Mouse (Mus musculus): ENCODE data around the gene Hist1h2ap. TPM values are rescaled to one million over a fixed set of nuclear protein-coding genes. Genes with fewer than 3 reads are reported as not detected.
"Not testable (repeated sequence)": the region's sequence is repeated elsewhere in the genome, so short reads cannot be mapped to it uniquely, and the experiment has no call there.

Gene Hist1h2ap
- polyA plus RNA-seq, 1 experiment from 2014 or later: 4,825 TPM

- ATAC-seq (ENCODE audit: insufficient number of reproducible peaks, insufficient read depth, low FRiP score, low TSS enrichment); H3K4me1 ChIP-seq; H3K9me3 ChIP-seq; H3K9ac ChIP-seq; H3K27ac ChIP-seq; H3K36me3 ChIP-seq; H3K4me2 ChIP-seq (replicated peaks); H3K4me3 ChIP-seq; H3K27me3 ChIP-seq: not testable (repeated sequence)
Measured at GRCm38 (mm10) chr13:21846356-21846755, 13.0 kb upstream of the Hist1h2ap start.

GRCm38 (mm10) chr13:21840508-21840907, 7.2 kb upstream of the Hist1h2ap start:
- not testable (repeated sequence) for H3K9me3 ChIP-seq; H3K9ac ChIP-seq; H3K27ac ChIP-seq; H3K4me3 ChIP-seq; H3K27me3 ChIP-seq; H3K4me1 ChIP-seq; H3K4me2 ChIP-seq (replicated peaks); H3K36me3 ChIP-seq
- WGBS: no CpG with 5 or more reads among the region's 4 CpGs
- 0 out of 2 replicates have a peak, but pooled peaks have one; percentile 52 for ATAC-seq (ENCODE audit: insufficient number of reproducible peaks, insufficient read depth, low FRiP score, low TSS enrichment)

- peak within 1 kb of the TSS; percentile 43 for H3K4me2 ChIP-seq (replicated peaks)
- H3K36me3 ChIP-seq, H3K9ac ChIP-seq, H3K27me3 ChIP-seq, H3K4me1 ChIP-seq, H3K9me3 ChIP-seq: not testable (repeated sequence)
- H3K4me3 ChIP-seq: peak within 1 kb of the TSS; percentile 23; the same call in 1 of the 2 replicates
- under 1% methylated on average over 29 of the region's 58 CpGs for WGBS
- H3K27ac ChIP-seq: peak within 1 kb of the TSS; percentile 73; the same call in 1 of the 2 replicates
- ATAC-seq (ENCODE audit: insufficient number of reproducible peaks, insufficient read depth, low FRiP score, low TSS enrichment): peak; percentile 85
Measured at GRCm38 (mm10) chr13:21831418-21832394, 1.6 kb downstream of the Hist1h2ap start, which contains the start of gene Hist1h4n. Gene Hist1h4n (minus strand): TSS chr13:21832196.

- WGBS: 85% methylated on average over 10 of the region's 10 CpGs
- Histone ChIP-seq H3K27me3 (no peaks in the 10 kb centered on the region), H3K27ac (peak overlapping the region; percentile 60; the same call in 1 of the 2 replicates), H3K4me2 (replicated peaks) (no peak overlapping the region), H3K36me3 (no peaks in the 10 kb centered on the region), H3K9ac (no peak overlapping the region), H3K4me1 (no peaks in the 10 kb centered on the region), H3K9me3 (no peaks in the 10 kb centered on the region), H3K4me3 (no peak overlapping the region)
- no peak for ATAC-seq (ENCODE audit: insufficient number of reproducible peaks, insufficient read depth, low FRiP score, low TSS enrichment)
Measured at GRCm38 (mm10) chr13:21830344-21830743, 3.0 kb downstream of the Hist1h2ap start.

- Histone ChIP-seq H3K9ac (no peak overlapping the region), H3K36me3 (no peaks in the 10 kb centered on the region), H3K27ac (no peak overlapping the region), H3K4me3 (no peak overlapping the region), H3K4me1 (no peaks in the 10 kb centered on the region), H3K9me3 (no peaks in the 10 kb centered on the region), H3K4me2 (replicated peaks) (no peak overlapping the region), H3K27me3 (no peaks in the 10 kb centered on the region)
- WGBS: 81% methylated on average over 3 of the region's 3 CpGs
- ATAC-seq (ENCODE audit: insufficient number of reproducible peaks, insufficient read depth, low FRiP score, low TSS enrichment): no peak
Measured at GRCm38 (mm10) chr13:21828511-21828910, 4.8 kb downstream of the Hist1h2ap start.

- not testable (repeated sequence) for ATAC-seq (ENCODE audit: insufficient number of reproducible peaks, insufficient read depth, low FRiP score, low TSS enrichment); H3K4me3 ChIP-seq; H3K36me3 ChIP-seq; H3K4me1 ChIP-seq; H3K9ac ChIP-seq; H3K27ac ChIP-seq; H3K27me3 ChIP-seq; H3K9me3 ChIP-seq; H3K4me2 ChIP-seq (replicated peaks)
- whole genome bisulfite sequencing: 79% methylated on average over 7 of the region's 16 CpGs
Measured at GRCm38 (mm10) chr13:21820082-21820890, 13.0 kb downstream of the Hist1h2ap start.

- Histone ChIP-seq H3K4me3 (peak overlapping the region; percentile 24; the same call in 1 of the 2 replicates), H3K4me2 (replicated peaks) (peak overlapping the region; percentile 43)
- 0 out of 2 replicates have a peak, but pooled peaks have one; percentile 25 for ATAC-seq (ENCODE audit: insufficient number of reproducible peaks, insufficient read depth, low FRiP score, low TSS enrichment)
Measured at GRCm38 (mm10) chr13:21812092-21812491, 21.2 kb downstream of the Hist1h2ap start.

GRCm38 (mm10) chr13:21811539-21811938, 21.8 kb downstream of the Hist1h2ap start, which contains the start of gene Hist1h4m:
Gene Hist1h4m (plus strand): TSS chr13:21811746.
- H3K27me3 ChIP-seq, H3K36me3 ChIP-seq, H3K9me3 ChIP-seq, H3K9ac ChIP-seq, H3K4me1 ChIP-seq: not testable (repeated sequence)
- H3K27ac ChIP-seq: peak within 1 kb of the TSS; percentile 70
- peak; percentile 61; the same call in 1 of the 2 replicates for ATAC-seq (ENCODE audit: insufficient number of reproducible peaks, insufficient read depth, low FRiP score, low TSS enrichment)
- H3K4me2 ChIP-seq (replicated peaks): peak within 1 kb of the TSS; percentile 43
- peak within 1 kb of the TSS; percentile 24; the same call in 1 of the 2 replicates for H3K4me3 ChIP-seq
- no CpG with 5 or more reads among the region's 24 CpGs for WGBS

More at GRCm38 (mm10) chr13:21812092-21812491, 21.2 kb downstream of the Hist1h2ap start:
- H3K9me3 ChIP-seq, H3K9ac ChIP-seq, H3K27me3 ChIP-seq, H3K4me1 ChIP-seq, H3K36me3 ChIP-seq: not testable (repeated sequence)
- WGBS: 0% methylated on average over 14 of the region's 14 CpGs
- peak overlapping the region; percentile 70 for H3K27ac ChIP-seq

GRCm38 (mm10) chr13:21811074-21811473, 22.2 kb downstream of the Hist1h2ap start:
- not testable (repeated sequence) for H3K9ac ChIP-seq; H3K27me3 ChIP-seq; H3K27ac ChIP-seq; H3K36me3 ChIP-seq; H3K4me3 ChIP-seq; H3K9me3 ChIP-seq; H3K4me1 ChIP-seq; H3K4me2 ChIP-seq (replicated peaks)
- peak; percentile 29; the same call in 1 of the 2 replicates for ATAC-seq (ENCODE audit: insufficient number of reproducible peaks, insufficient read depth, low FRiP score, low TSS enrichment)
- WGBS: no CpG with 5 or more reads among the region's 8 CpGs

GRCm38 (mm10) chr13:21810073-21810472, 23.2 kb downstream of the Hist1h2ap start, which contains the start of the genes Hist1h2bq and Hist1h2ao:
Gene Hist1h2bq (minus strand): TSS chr13:21810197.
Gene Hist1h2ao (plus strand): TSS chr13:21810465.
- not testable (repeated sequence) for H3K9ac ChIP-seq; H3K27ac ChIP-seq; H3K27me3 ChIP-seq; H3K4me3 ChIP-seq; H3K4me1 ChIP-seq; H3K36me3 ChIP-seq; H3K4me2 ChIP-seq (replicated peaks); H3K9me3 ChIP-seq
- peak; percentile 96 for ATAC-seq (ENCODE audit: insufficient number of reproducible peaks, insufficient read depth, low FRiP score, low TSS enrichment)
- no CpG with 5 or more reads among the region's 23 CpGs for WGBS

- peak; percentile 65; the same call in 1 of the 2 replicates for ATAC-seq (ENCODE audit: insufficient number of reproducible peaks, insufficient read depth, low FRiP score, low TSS enrichment)
- H3K4me2 ChIP-seq (replicated peaks); H3K36me3 ChIP-seq; H3K4me3 ChIP-seq; H3K9me3 ChIP-seq; H3K9ac ChIP-seq; H3K27ac ChIP-seq; H3K27me3 ChIP-seq; H3K4me1 ChIP-seq: not testable (repeated sequence)
- WGBS: no CpG with 5 or more reads among the region's 4 CpGs
Measured at GRCm38 (mm10) chr13:21803058-21803457, 30.2 kb downstream of the Hist1h2ap start.

All from embryonic facial prominence, embryonic 12.5 days (tissue).